Mouse (Mus musculus): Measurements from ENCODE around the gene Olfml2a.
"Not testable (repeated sequence)": the region's sequence is repeated elsewhere in the genome, so short reads cannot be mapped to it uniquely, and the experiment has no call there.

Gene Olfml2a

DNA sequence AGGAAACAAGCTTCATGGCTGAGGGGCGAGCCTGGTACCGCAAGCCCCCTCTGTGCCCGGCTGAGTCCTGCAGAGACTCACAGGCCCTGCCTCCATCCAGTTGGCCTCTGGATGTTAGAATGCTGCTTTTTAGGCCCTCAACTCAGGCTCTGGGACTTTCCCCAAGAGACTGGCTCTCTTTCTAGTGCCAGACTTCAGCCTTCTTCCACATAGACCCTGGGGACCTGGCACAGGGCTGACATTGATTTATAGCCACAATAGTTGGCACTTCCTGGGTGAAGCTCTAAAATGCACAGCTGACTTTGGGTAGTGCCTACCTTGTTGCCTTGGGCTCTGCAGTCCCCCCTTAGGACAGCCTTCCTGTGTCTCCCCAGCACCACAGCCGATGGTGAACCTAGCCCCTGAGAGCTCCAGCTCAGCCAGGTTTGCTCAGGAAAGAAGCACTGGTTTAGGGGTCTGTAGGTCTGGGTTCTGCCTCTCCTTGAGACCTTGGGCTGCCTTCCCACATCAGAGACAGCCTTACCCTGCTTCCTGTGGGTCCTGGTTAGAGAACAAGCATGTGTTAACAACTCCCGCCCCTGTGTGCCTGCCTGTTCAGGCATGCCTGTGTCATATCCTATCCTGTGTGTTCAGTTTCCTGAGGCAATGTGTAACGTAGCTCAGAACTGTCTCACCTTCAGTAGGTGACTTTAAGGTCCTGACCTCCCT lies 56.2 kb downstream of the Olfml2a start:
- peak; percentile 52 to 63 for DNase-seq

DNA sequence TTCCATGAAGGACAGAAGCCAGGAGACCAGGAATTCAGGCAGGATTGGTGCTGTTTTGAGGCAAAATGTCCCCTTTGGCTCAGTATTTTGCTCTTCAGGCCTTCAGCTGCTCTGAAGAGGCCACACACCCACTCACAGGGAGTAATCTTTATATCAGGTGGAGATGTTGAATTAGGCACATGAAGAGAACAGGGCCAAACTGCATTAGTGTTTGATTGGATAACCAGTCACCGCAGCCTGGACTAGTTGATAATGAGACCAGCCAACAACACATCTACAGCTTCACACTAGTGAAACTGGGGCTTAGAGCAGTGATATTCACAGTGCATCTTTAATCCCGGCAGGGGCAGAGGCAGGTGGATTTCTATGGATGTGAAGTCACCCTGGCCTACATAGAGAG lies 57.2 kb downstream of the Olfml2a start:
- DNase-seq = no peak

DNA sequence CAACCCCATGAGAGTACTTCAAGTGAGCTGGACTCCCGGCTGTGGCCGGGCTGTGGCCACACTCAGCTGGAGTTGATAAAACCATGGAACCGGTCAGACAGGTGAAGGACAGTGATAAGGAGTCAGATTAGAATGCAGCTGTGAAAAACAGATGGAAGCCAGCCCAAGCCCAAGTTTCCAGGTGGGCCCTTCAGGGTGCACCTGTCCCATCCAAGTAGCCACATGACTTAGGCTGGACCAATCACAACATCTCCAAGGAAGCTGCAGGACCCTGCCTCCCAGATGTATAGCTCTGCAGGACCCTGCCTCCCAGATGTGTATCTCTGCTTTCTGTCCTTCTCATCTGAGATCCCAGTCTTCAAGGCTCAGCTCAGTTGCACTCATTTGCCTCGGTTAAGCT lies 60.2 kb downstream of the Olfml2a start:
- no peak for DNase-seq

GRCm38 (mm10) chr2:38992452-38992851 lies 60.7 kb downstream of the Olfml2a start:
- no peak for DNase-seq

DNA sequence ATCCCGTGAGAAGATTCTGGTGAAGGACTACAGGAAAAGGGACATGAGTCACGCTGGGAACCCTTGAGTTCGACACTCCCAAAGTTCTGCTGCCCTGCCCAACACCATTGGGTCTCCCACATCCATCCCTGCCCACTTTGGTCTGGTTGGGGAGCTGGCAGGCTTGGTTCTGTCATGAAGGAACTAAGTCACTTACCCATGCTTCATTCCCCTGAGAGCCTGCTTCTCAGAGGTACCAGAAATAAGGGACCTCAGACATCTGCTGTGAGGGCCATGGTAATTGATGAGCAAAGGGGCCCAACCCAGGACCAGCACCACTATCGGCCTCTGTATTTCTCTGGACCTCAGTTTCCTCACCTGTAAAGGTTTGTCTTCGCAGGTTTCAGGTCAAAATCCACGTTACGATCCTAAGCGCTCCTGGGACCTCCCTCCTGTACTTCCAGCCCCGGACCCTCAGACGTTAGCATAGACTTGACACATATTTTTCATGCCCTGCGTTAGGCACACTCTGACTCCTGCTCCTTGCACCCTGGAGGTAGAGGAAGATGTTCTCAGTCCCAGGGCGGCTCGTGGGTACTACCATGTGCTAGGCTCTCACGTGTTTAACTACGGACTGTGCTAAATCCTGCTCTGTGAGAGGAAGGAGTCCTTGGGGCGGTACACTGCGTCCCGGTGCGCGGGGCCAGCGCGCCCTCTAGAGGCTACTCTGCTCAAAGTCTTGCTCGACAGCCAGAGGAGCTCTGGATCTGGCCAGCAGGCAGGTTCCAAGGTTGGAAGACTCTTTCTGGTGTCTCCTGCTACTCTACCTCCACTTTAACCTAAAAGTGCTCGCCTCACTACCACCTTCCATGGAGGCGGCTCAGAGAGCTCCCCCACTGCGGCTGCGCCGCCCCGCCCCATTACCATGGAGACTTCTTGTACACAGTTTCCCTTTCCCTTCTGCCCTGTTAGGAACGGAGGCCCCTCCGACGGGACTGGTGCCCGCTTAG lies 65.9 kb downstream of the Olfml2a start, which contains the start of gene Wdr38:
Gene Wdr38 (plus strand): TSS at position 91 of the 989 bp plus-strand sequence.
- DNase-seq = peak; percentile 83 to 84

- DNase-seq = no peak
Measured at GRCm38 (mm10) chr2:38999381-38999780, 67.6 kb downstream of the Olfml2a start.

DNA sequence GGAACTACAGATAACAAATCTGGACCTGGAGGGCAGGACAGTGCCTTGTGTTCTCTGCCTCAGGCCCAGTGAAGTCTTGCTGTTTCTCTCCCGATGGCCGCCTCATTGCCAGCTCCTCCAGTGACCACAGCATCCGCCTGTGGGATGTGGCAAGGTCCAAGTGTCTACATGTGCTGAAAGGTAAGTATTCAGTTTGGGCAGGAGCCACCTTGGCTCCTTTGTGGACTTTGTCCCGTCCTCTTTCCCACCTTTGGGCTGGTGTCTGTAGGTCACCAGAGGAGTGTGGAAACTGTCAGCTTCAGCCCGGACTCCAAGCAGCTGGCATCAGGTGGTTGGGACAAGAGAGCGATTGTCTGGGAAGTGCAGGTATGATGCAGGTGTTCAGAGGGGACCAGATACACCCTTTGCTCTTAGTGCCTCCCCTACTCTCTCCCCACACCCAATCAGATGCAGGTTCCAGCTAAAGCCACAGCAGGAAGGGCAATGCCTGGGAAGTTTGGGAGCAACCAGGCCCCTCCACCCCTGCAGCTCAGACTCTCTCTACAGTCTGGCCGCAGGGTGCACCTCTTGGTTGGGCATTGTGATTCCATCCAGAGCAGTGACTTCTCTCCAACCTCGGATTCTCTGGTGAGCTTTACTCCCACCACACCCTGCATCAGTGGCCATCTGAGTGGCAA lies 68.3 kb downstream of the Olfml2a start:
- no peak for DNase-seq

- no peak for DNase-seq
Measured at GRCm38 (mm10) chr2:39000587-39000919, 68.8 kb downstream of the Olfml2a start.

DNA sequence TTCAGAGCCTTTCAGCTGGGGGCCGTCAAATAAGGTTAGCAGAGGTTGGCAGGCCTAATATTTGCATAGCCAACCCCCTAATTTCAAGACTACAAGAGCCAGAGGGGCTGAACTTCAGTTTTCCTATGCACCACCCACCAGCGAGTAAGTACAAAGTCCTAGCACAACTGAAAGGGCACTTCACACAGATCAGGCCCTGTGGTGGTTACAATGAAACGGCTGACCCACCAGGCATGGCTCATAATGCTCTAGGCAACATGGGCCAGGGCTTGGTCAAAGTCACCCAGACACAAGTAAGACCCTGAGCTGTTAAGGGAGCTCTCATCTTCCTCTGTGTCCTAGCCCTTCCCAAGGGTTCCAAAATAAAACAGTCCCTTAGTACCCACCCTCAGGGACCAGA lies 70.1 kb downstream of the Olfml2a start:
- DNase-seq = no peak

- no peak for DNase-seq
Measured at GRCm38 (mm10) chr2:39003106-39003505, 71.3 kb downstream of the Olfml2a start.

DNA sequence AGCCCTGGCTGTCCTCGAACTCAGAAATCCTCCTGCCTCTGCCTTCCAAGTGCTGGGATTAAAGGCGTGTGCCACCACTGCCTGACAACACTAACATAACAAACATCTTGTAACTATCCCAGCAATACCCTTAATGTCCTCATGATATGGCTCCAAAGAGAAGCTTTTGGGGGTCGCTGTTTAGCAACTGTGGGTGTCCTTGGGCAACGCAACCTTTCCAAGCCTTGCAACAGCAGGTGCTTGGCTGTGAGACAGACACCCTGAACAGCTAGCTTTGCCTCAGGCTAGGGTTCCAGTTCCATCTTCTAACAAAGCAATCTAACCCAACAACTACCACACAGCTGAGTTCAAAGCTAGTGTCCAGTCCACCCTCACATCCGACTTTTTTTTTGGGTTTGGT lies 71.7 kb downstream of the Olfml2a start:
- no peak for DNase-seq

DNA sequence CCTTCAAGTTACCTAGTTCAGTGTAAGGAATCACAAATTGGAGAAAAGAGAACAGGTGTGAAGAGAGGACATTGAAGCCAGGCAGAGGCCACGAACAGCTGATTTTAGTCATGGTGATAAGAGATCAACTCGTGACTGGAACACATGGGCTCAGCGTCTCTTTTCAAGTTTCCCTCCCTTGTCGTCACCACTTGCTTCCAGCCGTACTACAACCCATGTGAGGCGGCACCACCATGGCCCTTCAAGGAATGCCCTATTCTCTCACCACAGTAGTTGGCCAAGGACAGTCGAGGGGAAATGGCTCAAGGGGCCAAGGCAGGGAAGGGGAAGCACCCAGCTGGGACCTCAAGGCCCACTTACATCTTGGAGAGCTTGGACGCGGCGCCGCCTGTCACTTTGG lies 72.6 kb downstream of the Olfml2a start:
- peak; percentile 21 to 27 for DNase-seq

GRCm38 (mm10) chr2:39004880-39005435 lies 73.2 kb downstream of the Olfml2a start, which contains the start of gene Arpc5l:
Gene Arpc5l, plus strand, starts transcription at chr2:39005348.
- DNase-seq = peak; percentile 89 to 92

DNA sequence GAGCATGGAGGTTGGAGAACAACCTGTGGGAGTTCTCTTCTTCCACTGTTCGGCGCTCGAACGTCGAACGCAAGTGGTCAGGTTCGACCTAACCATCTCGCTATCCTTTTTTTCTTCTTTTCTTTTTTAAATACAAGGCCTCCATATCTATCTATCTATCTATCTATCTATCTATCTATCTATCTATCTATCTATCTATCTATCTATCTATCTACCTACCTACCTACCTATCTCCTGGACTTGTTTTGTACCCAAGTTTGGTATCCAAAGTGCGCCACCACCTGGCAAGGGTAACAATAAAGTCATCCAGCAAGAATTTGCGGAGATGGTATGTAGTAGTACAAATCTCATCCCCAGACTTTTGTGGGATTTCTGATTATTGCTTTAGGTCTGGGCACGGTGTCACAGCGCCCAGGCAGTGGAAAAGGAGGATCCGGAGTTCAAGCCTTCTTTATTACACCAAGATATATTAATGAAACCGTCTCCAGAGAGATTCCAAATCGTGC lies 73.8 kb downstream of the Olfml2a start, which contains the start of gene Rpl35:
Gene Rpl35 (minus strand): TSS at position 51 of the 506 bp plus-strand sequence.
- DNase-seq = peak; percentile 57 to 68

DNA sequence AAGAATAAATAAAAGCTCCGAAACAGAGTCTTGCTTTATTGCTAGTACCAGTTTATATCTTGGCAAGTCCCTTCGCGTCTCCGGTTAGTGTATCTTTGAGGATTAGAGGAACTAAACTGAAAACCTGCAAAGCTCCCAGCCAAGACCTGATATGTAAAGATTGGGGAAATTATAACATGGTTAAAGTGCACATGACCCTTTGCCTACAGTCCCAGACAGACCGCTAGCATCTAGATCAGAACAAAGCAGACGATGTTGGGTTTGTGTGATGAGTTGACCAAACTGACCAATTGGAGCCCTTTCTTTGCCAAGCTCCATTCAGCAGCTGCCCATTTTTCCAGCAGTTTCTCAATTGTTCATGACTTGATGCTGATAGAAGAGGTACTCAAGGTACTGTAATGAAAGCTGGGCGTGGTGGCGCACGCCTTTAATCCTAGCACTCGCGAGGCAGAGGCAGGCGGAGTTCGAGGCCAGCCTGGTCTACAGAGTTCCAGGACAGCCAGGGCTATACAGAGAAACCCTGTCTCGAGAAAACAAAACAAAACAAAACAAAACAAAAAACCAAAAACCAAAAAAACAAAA lies 74.5 kb downstream of the Olfml2a start:
- DNase-seq = no peak

- DNase-seq = peak; percentile 94
Measured at GRCm38 (mm10) chr2:39007865-39008264, 76.1 kb downstream of the Olfml2a start.

DNA sequence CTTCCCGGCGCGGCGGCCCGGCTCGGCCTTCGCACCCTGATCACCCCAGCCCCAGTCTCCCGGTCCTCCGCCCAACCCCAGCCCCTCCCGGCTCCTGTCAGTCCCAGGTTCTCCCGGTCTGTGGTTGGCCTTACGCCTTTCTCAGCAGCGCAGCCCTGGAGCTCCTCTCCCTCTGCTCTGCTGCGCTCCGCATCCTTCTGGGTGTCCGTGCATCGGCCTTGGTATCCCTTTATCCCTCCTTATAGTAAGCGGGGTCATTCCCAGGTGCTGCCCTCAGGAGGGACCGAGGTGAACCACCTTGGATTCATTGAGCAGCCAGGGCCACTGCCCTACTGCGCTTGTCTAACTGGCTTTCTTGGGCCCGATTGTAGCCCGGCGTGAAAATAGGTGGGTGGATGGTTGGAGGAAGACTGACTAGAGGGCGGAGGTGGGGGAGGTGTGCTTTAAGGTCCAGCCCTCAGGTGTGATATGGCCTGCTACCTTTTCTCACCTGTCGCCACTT lies 76.6 kb downstream of the Olfml2a start:
- no peak for DNase-seq

GRCm38 (mm10) chr2:39008954-39009365 lies 77.2 kb downstream of the Olfml2a start:
- peak; percentile 71 to 82 for DNase-seq

DNA sequence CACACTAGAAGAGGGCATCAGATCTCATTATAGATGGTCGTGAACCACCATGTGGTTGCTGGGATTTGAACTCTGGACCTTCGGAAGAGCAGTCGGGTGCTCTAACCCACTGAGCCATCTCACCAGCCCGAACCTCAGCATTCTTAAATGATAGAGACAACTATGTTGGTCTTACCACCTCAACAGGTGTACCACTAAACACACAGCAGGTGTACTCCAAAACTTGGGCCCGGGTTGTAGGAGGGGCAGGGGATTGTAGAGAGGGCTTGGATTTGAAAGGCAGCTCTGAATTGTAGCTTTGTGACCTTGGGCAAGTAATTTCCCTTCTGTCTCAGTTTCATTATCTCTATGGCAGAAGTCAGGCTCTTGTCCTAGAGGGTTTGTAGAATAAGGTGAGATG lies 78.4 kb downstream of the Olfml2a start:
- DNase-seq = not testable (repeated sequence)

- no peak for DNase-seq
Measured at GRCm38 (mm10) chr2:39011264-39011663, 79.5 kb downstream of the Olfml2a start.

DNA sequence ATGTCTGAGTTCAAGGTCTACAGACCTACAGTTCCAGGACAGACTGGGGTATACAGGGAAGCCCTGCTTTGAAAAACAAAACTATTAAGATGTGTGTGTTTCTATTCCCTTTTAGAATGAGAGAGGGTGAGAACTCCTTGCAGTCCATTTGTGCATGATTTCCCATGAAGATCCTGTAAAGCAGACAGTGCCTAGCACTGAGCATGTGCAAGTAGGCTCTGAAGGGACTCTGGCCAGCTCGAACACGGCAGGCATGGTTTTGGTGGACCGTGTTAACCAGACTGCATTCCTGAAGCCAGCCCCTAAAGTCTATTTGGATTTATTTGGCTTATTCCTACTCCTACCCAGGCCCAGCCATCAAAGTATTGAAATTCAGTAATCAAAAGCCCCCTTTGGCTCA lies 80.2 kb downstream of the Olfml2a start:
- no peak for DNase-seq

- DNase-seq = no peak
Measured at GRCm38 (mm10) chr2:39012768-39013279, 81.0 kb downstream of the Olfml2a start.

Measured in thymus, postnatal 36 days (tissue).